Mouse (Mus musculus) myocyte (in vitro differentiated cells): ENCODE data around the gene Usp30.

Source experiments
- CEBPB ChIP-seq: IDR thresholded peaks from 2 replicates; pipeline ENCODE4 v1.6.1; 2011; ENCODE audit warnings: mild to moderate bottlenecking, moderate library complexity; ENCODE audit not compliant: poor library complexity, insufficient read depth, severe bottlenecking
- E2F4 ChIP-seq: IDR thresholded peaks from one replicate; pipeline ENCODE4 v1.6.1; 2011; ENCODE audit warnings: mild to moderate bottlenecking, control low read depth, moderate library complexity; ENCODE audit not compliant: insufficient read depth
- MAX ChIP-seq: IDR thresholded peaks from one replicate; pipeline ENCODE4 v1.6.1; 2011; ENCODE audit warnings: low read depth, mild to moderate bottlenecking, control low read depth
- MYOD1 ChIP-seq, 3 experiments: IDR thresholded peaks; one replicate each; pipeline ENCODE4 v1.6.1; 2011; ENCODE audit warnings: control low read depth in 2 of 3, low read depth in 2 of 3, mild to moderate bottlenecking in 2 of 3, moderate library complexity in 1 of 3; ENCODE audit not compliant: insufficient read length in 2 of 3, control insufficient read depth in 1 of 3
- MYOG ChIP-seq, 3 experiments: IDR thresholded peaks; one replicate each; pipeline ENCODE4 v1.6.1; 2011; ENCODE audit warnings: control low read depth in 2 of 3, low read depth in 2 of 3, mild to moderate bottlenecking in 2 of 3; ENCODE audit not compliant: insufficient read length in 2 of 3, control insufficient read depth in 1 of 3, insufficient read depth in 1 of 3
- POLR2A ChIP-seq: IDR thresholded peaks from one replicate; pipeline ENCODE4 v1.6.1; 2011; ENCODE audit warnings: low read depth, mild to moderate bottlenecking, control low read depth, moderate library complexity; ENCODE audit not compliant: insufficient read length
- POLR2AphosphoS2 ChIP-seq: IDR thresholded peaks from one replicate; pipeline ENCODE4 v1.6.1; 2011; ENCODE audit warnings: low read depth, control low read depth; ENCODE audit not compliant: insufficient read length
- REST ChIP-seq: IDR thresholded peaks from one replicate; pipeline ENCODE4 v1.6.1; 2011; ENCODE audit warnings: mild to moderate bottlenecking, control low read depth, moderate library complexity; ENCODE audit not compliant: insufficient read depth, insufficient read length
- TCF12 ChIP-seq: IDR thresholded peaks from one replicate; pipeline ENCODE4 v1.6.1; 2011; ENCODE audit warnings: mild to moderate bottlenecking, control low read depth; ENCODE audit not compliant: poor library complexity, insufficient read depth, severe bottlenecking
- TCF3 ChIP-seq: IDR thresholded peaks from one replicate; pipeline ENCODE4 v1.6.1; 2011; ENCODE audit warnings: low read depth, control low read depth; ENCODE audit not compliant: insufficient read length
- USF1 ChIP-seq: IDR thresholded peaks from one replicate; pipeline ENCODE4 v1.6.1; 2011; ENCODE audit warnings: low read depth, mild to moderate bottlenecking, control low read depth, moderate library complexity

GRCm38 (mm10) chr5:114135516-114135915 is 70.3 kb downstream of the Usp30 start:
- TF ChIP-seq TCF3: no peak
- TF ChIP-seq MAX: no peak
- TF ChIP-seq POLR2A: no peak
- TF ChIP-seq TCF12: no peak
- no peak for TF ChIP-seq USF1
- TF ChIP-seq CEBPB: no peak
- no peak for TF ChIP-seq E2F4
- TF ChIP-seq MYOD1 (IDR thresholded peaks at IDR 0.05; ENCODE audit: control insufficient read depth in 1 of 3, insufficient read length in 2 of 3, low read depth in 2 of 3): no peak
- no peak for TF ChIP-seq MYOG (IDR thresholded peaks at IDR 0.05; ENCODE audit: control insufficient read depth in 1 of 3, insufficient read depth in 1 of 3, insufficient read length in 2 of 3, low read depth in 2 of 3)
- TF ChIP-seq POLR2AphosphoS2: no peak
- no peak for TF ChIP-seq REST
